Mouse (Mus musculus) limb, embryonic 15.5 days (tissue): ENCODE results near the gene Tgif2. TPM values are rescaled to one million over a fixed set of nuclear protein-coding genes. Genes with fewer than 3 reads are reported as not detected.
"Not testable (repeated sequence)": the region's sequence is repeated elsewhere in the genome, so short reads cannot be mapped to it uniquely, and the experiment has no call there.

ENCODE experiments used
- ATAC-seq: fragments of 200-750 bp; cut with Nextera tagmentation; 2 replicates; pipeline ENCODE4 v1.8.0; 2017; ENCODE audit warnings: low read depth, moderate TSS enrichment; ENCODE audit not compliant: insufficient number of reproducible peaks, low FRiP score, low TSS enrichment
- H3K27ac ChIP-seq: fragments of 300-500 bp; sonication (generic); 2 replicates; pipeline ENCODE4 v1.5.1; 2015; ENCODE audit warnings: moderate library complexity, mild to moderate bottlenecking, inconsistent platforms
- H3K27me3 ChIP-seq: fragments of 300-500 bp; sonication (generic); 2 replicates; pipeline ENCODE4 v1.6.1; 2015; ENCODE audit warnings: inconsistent platforms
- H3K36me3 ChIP-seq: fragments of 300-500 bp; sonication (generic); 2 replicates; pipeline ENCODE4 v1.6.1; 2015; ENCODE audit warnings: inconsistent platforms
- H3K4me1 ChIP-seq: fragments of 300-500 bp; sonication (generic); 2 replicates; pipeline ENCODE4 v1.6.1; 2015; ENCODE audit warnings: inconsistent platforms
- H3K4me2 ChIP-seq: fragments of 300-500 bp; sonication (generic); 2 replicates; pipeline ENCODE4 v1.6.1; 2015; ENCODE audit warnings: mild to moderate bottlenecking, inconsistent platforms
- H3K4me3 ChIP-seq: fragments of 300-500 bp; sonication (generic); 2 replicates; pipeline ENCODE4 v1.5.1; 2015; ENCODE audit warnings: mild to moderate bottlenecking, inconsistent platforms
- H3K9ac ChIP-seq: fragments of 300-500 bp; sonication (generic); 2 replicates; pipeline ENCODE4 v1.6.1; 2015; ENCODE audit warnings: inconsistent platforms
- H3K9me3 ChIP-seq: fragments of 300-500 bp; sonication (generic); 2 replicates; pipeline ENCODE4 v1.6.1; 2016; ENCODE audit warnings: inconsistent platforms
- WGBS: fragments of 180-500 bp; shearing (Covaris S2); methylation state at CpG from one replicate; pipeline ENCODE4 v1.1.7; 2015; 5-methylcytosine and 5-hydroxymethylcytosine counted together
- polyA plus RNA-seq: library from polyadenylated mRNA; unstranded; fragments of >200 nt; fragmentation: Nextera tagmentation; extraction: Ambion mirVana; gene quantifications from 2 replicates; pipeline ENCODE4 v1.2.1, GENCODE M21; 2015

Gene Tgif2
- polyA plus RNA-seq, 1 experiment from 2014 or later: 52.7 TPM

- ATAC-seq: no peak
- Histone ChIP-seq H3K36me3 (no peaks in the 10 kb centered on the region), H3K9ac (no peak overlapping the region), H3K27ac (no peak overlapping the region), H3K27me3 (no peaks in the 10 kb centered on the region), H3K4me3 (no peak overlapping the region), H3K9me3 (no peaks in the 10 kb centered on the region), H3K4me1 (no peaks in the 10 kb centered on the region), H3K4me2 (no peak overlapping the region)
- 78% methylated on average over 2 of the region's 2 CpGs for WGBS
These were observed 61.5 kb downstream of the Tgif2 start for GRCm38 (mm10) chr2:156901344-156901743.

GRCm38 (mm10) chr2:156901883-156902282 is 62.1 kb downstream of the Tgif2 start:
- no peak overlapping the region for H3K4me3 ChIP-seq
- H3K27me3 ChIP-seq: no peaks in the 10 kb centered on the region
- 74% methylated on average over 6 of the region's 6 CpGs for WGBS
- ATAC-seq: no peak
- H3K27ac ChIP-seq: no peak overlapping the region
- no peaks in the 10 kb centered on the region for H3K36me3 ChIP-seq
- no peaks in the 10 kb centered on the region for H3K9me3 ChIP-seq
- no peaks in the 10 kb centered on the region for H3K4me1 ChIP-seq
- no peak overlapping the region for H3K9ac ChIP-seq
- H3K4me2 ChIP-seq: no peak overlapping the region

DNA sequence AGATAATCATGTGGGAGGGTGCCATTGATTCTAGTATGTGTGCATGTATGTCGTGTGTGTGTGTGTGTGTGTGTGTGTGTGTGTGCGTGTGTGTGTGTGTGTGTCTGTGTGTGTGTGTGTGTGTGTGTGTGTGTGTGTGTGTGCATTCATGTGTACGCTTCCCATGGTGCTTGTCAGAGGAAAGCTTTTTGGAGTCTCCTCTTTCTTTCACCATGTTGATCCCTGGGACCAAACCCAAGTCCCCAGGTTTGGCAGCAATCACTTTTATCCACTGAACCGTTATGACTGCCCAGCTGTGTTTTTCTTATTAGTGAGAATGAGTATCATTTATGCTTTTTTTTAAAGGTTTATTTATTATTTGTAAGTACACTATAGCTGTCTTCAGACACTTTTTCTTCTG is 62.6 kb downstream of the Tgif2 start:
- not testable (repeated sequence) for H3K4me3 ChIP-seq, H3K9me3 ChIP-seq, H3K27me3 ChIP-seq, H3K4me1 ChIP-seq, H3K36me3 ChIP-seq, ATAC-seq, H3K9ac ChIP-seq, H3K4me2 ChIP-seq, H3K27ac ChIP-seq
- 71% methylated on average over 3 of the region's 4 CpGs for WGBS

GRCm38 (mm10) chr2:156903367-156903766 is 63.6 kb downstream of the Tgif2 start:
- H3K27me3 ChIP-seq: no peaks in the 10 kb centered on the region
- H3K9ac ChIP-seq: no peak overlapping the region
- WGBS: 17% methylated on average over 2 of the region's 2 CpGs
- ATAC-seq: no peak
- H3K4me2 ChIP-seq: no peak overlapping the region
- no peak overlapping the region for H3K27ac ChIP-seq
- H3K36me3 ChIP-seq: no peaks in the 10 kb centered on the region
- no peak overlapping the region for H3K4me3 ChIP-seq
- H3K4me1 ChIP-seq: no peaks in the 10 kb centered on the region
- H3K9me3 ChIP-seq: no peaks in the 10 kb centered on the region

Other genes starting within 250 kb of the Tgif2 start
- gene Dlgap4, start 226.3 kb upstream of the Tgif2 start, polyA plus RNA-seq: 83.7 and 86.5 TPM in 2 replicates
- gene Myl9, start 64.6 kb upstream of the Tgif2 start, polyA plus RNA-seq: 219 and 273 TPM in 2 replicates
- gene 4930518I15Rik, start 17.9 kb downstream of the Tgif2 start, polyA plus RNA-seq: 6.6 and 9.2 TPM in 2 replicates
- gene Rab5if, start 23.1 kb downstream of the Tgif2 start, polyA plus RNA-seq: 134 and 157 TPM in 2 replicates
- gene Sla2, start 47.2 kb downstream of the Tgif2 start, polyA plus RNA-seq: 0.46 and 0.63 TPM in 2 replicates
- gene Ndrg3, start 152.0 kb downstream of the Tgif2 start, polyA plus RNA-seq: 52.2 and 54.0 TPM in 2 replicates
- 29.5 and 31.6 TPM in 2 replicates for gene Dsn1, start 167.1 kb downstream of the Tgif2 start, polyA plus RNA-seq
- gene Soga1, start 239.2 kb downstream of the Tgif2 start, polyA plus RNA-seq: 2.3 and 2.9 TPM in 2 replicates
- not detected in 2 replicates for gene Tldc2, start 247.0 kb downstream of the Tgif2 start, polyA plus RNA-seq